Mouse (Mus musculus) heart, adult 2 months (tissue): Measurements from ENCODE around the gene Alpl.

Source experiments
- CTCF ChIP-seq: fragments of 200-600 bp; IDR thresholded peaks from 2 replicates; pipeline ENCODE4 v1.8.1; 2022; ENCODE audit warnings: antibody characterized with exemption, mild to moderate bottlenecking, moderate library complexity
- EP300 ChIP-seq: fragments of 200-500 bp; IDR thresholded peaks from 2 replicates; pipeline ENCODE4 v1.6.1; 2011; ENCODE audit warnings: low read depth, low read length, control low read depth; ENCODE audit not compliant: insufficient read depth
- POLR2A ChIP-seq: fragments of 200-500 bp; IDR thresholded peaks from 2 replicates; pipeline ENCODE4 v1.6.1; 2011; ENCODE audit warnings: mild to moderate bottlenecking, low read depth, low read length, control low read depth; ENCODE audit not compliant: insufficient read depth

- TF ChIP-seq POLR2A (0 out of 2 replicates have a peak, but pooled peaks have one; percentile 17), CTCF (no peak), EP300 (peak; percentile 68; the same call in 1 of the 2 replicates)
Observed at GRCm38 (mm10) chr4:137820721-137821120, 24.5 kb upstream of the Alpl start.
